Mouse (Mus musculus) heart, postnatal 4 days (tissue): Measurements from ENCODE around the gene Khdc1a. TPM values are rescaled to one million over a fixed set of nuclear protein-coding genes. Genes with fewer than 3 reads are reported as not detected.
"Not testable (repeated sequence)": the region's sequence is repeated elsewhere in the genome, so short reads cannot be mapped to it uniquely, and the experiment has no call there.

Experiments
- DNase-seq: peaks from one replicate; pipeline ENCODE4 v3.0.0; 2021
- total RNA-seq, 2 experiments: library from RNA; stranded (reverse); gene quantifications; 2 replicates each; pipeline ENCODE4 v1.2.3; 2021

Gene Khdc1a
- total RNA-seq: not detected

DNA sequence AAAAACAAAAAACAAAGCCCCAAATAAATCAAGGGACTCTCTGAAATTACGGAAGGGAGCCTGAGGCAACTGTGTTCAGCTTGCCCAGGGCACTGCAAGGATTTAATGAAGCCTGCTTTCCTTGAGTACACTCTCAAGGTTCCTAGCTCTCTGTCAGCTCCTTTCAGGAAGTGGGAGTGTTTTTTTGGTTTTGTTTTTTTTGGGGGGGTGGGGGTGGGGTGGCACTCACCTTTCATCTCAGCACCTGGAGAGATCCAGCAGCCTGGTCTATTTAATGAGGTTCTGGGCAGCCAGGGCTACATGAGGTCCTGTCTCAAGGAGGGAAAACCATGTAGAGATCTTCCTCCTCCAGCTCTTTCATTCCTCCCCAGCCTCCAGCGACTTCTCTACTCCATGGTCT, at the start of gene Khdc1a:
Gene Khdc1a (plus strand): TSS at position 301 of the 400 bp plus-strand sequence.
- DNase-seq: no peak

GRCm38 (mm10) chr1:21299826-21300225, 49.6 kb upstream of the Khdc1a start:
- DNase-seq: no peak

DNA sequence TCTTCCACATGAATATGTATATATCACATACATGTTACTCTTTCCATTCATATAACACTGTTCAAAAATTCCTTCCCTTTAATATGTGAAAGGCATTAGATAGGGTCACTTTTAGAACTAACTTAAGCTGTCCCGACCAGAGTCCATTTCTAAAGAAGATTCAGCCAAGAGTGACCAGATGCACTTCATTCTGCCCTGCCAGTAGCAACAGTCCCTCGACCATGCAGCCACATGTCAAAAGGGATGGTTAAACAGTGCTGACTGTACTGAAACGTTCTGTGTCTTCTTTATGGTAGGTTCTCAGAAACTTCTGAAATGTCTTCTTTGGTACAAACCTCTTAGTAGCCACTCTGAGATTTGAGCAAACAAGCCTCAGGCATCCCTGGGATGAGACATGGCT, 47.8 kb upstream of the Khdc1a start:
- no peak for DNase-seq

GRCm38 (mm10) chr1:21304174-21304573, 45.3 kb upstream of the Khdc1a start:
- DNase-seq: no peak

- no peak for DNase-seq
Measured at GRCm38 (mm10) chr1:21304646-21305045, 44.8 kb upstream of the Khdc1a start.

GRCm38 (mm10) chr1:21305443-21305842, 44.0 kb upstream of the Khdc1a start:
- DNase-seq: no peak

DNA sequence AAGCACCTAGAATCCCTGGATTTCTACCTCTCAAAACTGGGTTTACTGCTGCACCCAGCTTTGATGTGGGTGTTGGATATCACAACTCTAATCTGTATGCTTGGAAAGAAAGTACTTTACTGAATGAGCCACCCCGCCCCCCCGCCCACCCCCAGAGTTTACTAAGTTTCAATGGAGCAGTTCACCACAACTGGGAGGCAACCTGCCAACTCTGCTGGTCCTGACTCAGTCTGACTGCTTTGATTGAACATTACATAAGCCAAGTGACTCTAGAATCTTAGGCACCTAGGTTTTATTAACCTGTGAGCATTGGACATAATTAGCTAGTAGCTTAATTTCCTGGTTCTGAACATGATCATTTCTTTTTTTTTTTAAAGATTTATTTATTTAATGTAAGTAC, 35.1 kb upstream of the Khdc1a start:
- DNase-seq: no peak

- no peak for DNase-seq
Measured at GRCm38 (mm10) chr1:21315756-21316155, 33.7 kb upstream of the Khdc1a start.

DNA sequence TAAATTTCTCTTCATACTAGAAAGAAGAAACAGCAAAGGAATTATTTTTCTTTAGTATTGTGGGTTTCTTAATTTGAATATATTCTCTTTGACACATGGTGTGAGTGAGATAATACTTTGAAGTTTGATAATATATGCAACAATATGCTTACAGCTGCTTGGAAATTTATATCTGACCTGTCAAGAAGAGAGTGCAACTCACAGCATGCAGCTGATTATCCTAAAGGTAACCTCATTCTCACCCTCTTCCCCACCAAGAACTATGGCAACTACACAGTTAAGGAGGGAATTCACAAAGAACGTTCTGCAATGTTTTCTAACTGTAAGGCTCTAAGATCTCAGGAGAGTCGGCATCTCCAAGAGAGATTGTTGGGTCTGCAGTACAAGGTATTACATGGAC, 33.1 kb upstream of the Khdc1a start:
- DNase-seq: no peak

GRCm38 (mm10) chr1:21318202-21318601, 31.2 kb upstream of the Khdc1a start:
- DNase-seq: no peak

DNA sequence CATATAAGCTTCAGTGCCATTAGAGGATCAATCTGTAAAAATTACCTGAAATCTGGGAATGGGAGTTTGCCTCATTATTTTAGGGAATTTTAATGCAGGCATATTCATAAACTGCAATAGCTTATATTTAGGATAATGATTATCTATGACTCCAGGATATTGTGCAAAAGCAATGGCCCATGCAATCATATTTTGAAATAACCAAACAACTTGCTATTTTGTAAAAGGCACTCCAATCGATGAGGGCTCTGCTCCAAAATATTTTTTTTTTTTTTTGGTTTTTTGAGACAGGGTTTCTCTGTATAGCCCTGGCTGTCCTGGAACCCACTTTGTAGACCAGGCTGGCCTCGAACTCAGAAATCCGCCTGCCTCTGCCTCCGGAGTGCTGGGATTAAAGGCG, 29.2 kb upstream of the Khdc1a start:
- not testable (repeated sequence) for DNase-seq

DNA sequence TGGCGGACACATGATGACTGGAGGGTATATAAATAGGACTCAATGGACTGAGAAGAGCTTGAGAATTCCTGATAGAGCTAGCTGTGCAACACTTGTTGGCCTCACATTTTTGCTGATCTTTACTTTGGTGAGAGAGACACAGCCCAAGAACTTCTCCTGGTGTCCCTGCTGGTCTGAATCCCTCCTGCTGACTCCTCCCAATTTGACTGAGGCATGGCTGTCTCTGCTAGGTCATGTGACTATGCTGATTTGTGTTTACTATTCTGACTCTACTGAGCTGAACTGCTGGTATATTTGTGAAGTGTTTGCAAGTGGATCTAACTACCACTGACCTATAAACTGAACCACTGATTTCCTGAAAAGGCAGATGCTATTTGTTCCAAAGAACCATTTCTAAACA, 27.8 kb upstream of the Khdc1a start:
- DNase-seq: no peak

GRCm38 (mm10) chr1:21323996-21324574, 25.4 kb upstream of the Khdc1a start:
- no peak for DNase-seq

DNA sequence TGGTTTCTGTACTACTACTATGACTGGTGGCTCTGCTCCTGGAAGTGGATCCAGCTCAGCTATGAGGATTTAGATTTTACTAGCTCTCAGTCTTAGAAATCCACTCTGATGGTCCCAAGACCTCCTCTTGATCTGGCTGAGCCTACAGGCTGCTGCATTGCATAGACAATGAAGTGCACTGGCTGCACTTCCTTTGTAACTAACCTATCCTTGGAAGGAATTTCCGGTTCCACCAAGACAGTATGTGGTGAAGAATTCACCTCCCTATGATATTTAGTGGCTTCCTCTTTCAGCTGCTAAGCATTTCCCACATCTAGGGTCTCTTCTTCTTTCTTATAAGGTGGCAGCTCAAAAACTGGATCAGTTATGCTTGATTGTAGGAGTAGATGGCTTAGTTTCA, 24.8 kb upstream of the Khdc1a start:
- DNase-seq: no peak

DNA sequence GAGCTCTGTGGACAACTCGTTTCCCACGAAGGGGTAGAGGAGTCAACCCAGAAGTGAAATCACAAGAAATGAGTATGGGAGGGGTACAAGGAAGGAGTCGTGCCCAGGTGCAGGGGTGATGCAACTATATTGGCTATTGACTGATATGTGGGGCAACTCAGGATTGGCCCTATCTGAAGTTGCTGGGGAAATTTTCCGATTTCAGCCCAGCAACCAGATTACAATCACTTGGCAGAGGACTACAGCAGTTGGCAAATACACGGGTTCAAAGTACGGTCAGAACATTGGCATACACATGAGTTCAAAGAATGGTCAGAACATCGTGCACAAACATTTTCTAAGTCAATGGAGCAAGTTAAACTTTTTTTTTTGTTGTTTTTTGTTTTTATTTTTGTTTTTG, 22.7 kb upstream of the Khdc1a start:
- DNase-seq: no peak

DNA sequence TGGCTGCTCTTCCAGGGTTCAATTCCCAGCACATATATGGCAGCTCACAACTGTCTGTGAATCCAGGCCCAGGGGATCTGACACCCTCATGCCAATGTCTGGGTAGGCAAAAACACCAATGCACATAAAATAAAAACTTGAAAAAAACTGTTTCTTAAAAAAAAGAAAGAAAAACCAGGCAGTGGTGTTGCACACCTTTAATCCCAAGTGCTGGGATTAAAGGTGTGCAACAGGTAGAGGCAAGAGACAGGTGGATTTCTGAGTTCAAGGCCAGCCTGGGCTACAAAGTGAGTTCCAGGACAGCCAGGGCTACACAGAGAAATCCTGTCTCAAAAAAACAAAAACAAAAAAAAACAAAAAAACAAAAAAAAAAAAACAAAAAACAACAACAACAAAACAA, 18.3 kb upstream of the Khdc1a start:
- not testable (repeated sequence) for DNase-seq

- no peak for DNase-seq
Measured at GRCm38 (mm10) chr1:21333222-21333973, 16.0 kb upstream of the Khdc1a start.

DNA sequence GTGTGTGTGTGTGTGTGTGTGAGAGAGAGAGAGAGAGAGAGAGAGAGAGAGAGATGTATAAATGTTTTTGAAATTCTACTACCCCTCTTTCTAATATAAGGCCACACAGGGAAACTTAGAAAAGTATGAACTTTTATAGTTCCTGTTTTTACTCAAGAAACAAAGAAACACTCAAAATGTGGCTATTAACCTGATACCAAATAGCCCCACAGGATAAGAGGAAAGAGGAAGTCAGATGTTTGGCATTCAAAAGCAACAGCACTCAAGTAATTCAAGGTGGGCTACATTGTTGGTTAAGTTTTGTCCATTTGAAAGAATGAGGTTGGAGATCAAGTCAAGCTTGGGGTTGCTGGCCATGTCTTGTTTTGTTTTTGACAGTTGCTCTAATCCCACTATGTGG, 13.6 kb upstream of the Khdc1a start:
- no peak for DNase-seq

- no peak for DNase-seq
Measured at GRCm38 (mm10) chr1:21340745-21341144, 8.7 kb upstream of the Khdc1a start.

GRCm38 (mm10) chr1:21344253-21344652, 5.2 kb upstream of the Khdc1a start:
- peak; percentile 71 for DNase-seq

DNA sequence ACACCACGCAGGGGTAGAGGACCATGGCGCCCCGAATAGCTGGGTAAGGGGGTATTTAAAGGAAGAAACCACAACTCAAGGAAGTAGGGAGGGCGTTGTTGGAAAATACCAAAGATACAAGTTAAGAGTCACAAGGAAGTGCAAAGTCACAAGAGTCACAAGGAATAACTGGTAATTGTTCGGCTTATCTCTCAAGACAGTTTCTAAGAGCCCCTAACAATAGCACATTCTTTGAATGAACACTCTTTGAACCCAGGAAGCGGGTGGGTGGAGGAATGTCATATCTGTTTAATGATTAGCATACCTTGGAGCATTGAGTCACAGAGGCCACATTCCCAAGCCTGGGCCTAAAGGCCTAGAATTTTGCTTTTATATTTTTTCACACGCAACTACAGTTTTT, 4.7 kb upstream of the Khdc1a start:
- not testable (repeated sequence) for DNase-seq

GRCm38 (mm10) chr1:21368031-21368430, 18.6 kb downstream of the Khdc1a start, which contains the start of gene Khdc1c:
Khdc1c (plus strand) TSS chr1:21368331.
- not testable (repeated sequence) for DNase-seq

DNA sequence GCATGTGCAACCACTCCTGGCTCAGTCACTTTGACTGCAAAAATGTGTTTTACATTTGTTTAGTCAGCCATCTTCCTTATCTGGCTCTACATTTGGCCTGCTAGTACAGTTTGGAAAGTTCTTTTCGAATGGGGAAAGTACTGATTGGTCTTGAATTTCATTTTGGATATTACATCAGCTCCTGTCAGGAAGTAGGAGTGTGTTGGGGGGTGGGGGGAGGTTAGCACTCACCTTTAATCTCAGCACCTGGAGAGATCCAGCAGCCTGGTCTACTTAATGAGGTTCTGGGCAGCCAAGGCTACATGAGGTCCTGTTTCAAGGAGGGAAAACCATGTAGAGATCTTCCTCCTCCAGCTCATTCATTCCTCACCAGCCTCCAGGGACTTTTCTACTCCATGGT, 33.8 kb downstream of the Khdc1a start, which contains the start of gene Khdc1b:
Gene Khdc1b (plus strand): TSS at position 301 of the 400 bp plus-strand sequence.
- DNase-seq: no peak

- DNase-seq: no peak
Measured at GRCm38 (mm10) chr1:21391138-21391671, 41.8 kb downstream of the Khdc1a start.
